Comparison of ENCODE assay signal across 7 mouse cellular contexts in the genomic region with DNA sequence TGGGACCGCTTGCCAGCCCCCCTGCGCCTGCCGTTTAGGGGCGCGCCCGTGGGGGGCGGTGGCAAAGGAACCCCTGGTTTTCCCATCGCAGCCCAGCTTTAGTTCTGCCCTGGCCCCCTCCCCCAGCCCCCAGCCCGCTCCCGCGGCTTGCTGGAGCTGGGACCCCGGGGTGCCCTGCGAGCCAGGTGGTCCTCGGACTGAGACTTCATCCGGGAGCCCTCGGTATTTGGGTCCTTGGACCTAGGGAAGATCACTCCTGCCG. TPM values are rescaled to one million over a fixed set of nuclear protein-coding genes. Genes with fewer than 3 reads are reported as not detected.
A peak's percentile ranks its signal among the peaks of the same experiment; 100 is the strongest.
DNase-seq lines count a peak whose midpoint lies in the region; ATAC-seq and TF ChIP-seq lines count a peak whose summit lies in the region.

No protein-coding gene starts in this region.

- no peaks in the 10 kb centered on the region for H3K9me3 ChIP-seq in liver, embryonic 12.5 days (replicated peaks)
- H3K9me3 ChIP-seq in liver, postnatal 0 days (ENCODE audit: low read length): no peaks in the 10 kb centered on the region
- no peaks in the 10 kb centered on the region for H3K9me3 ChIP-seq in forebrain, embryonic 12.5 days
- no peaks in the 10 kb centered on the region for H3K9me3 ChIP-seq in intestine, embryonic 16.5 days (ENCODE audit: control insufficient read depth, low read length)

- no peak overlapping the region for H3K9ac ChIP-seq in liver, embryonic 12.5 days
- H3K9ac ChIP-seq in liver, postnatal 0 days (replicated peaks): no peak overlapping the region
- peak overlapping the region; percentile 68 for H3K9ac ChIP-seq in forebrain, embryonic 12.5 days
- H3K9ac ChIP-seq in intestine, embryonic 16.5 days (ENCODE audit: low read depth, low read length): peak overlapping the region; percentile 31; the same call in 1 of the 2 replicates

- TF ChIP-seq CTCF in liver, postnatal 0 days (IDR thresholded peaks at IDR 0.05; ENCODE audit: low read depth): no peak
- TF ChIP-seq CTCF in olfactory bulb, adult 2 months (IDR thresholded peaks at IDR 0.05; ENCODE audit: insufficient read depth, low read depth, low read length): no peak

- peaks cover 84% of the 10 kb centered on the region for H3K27me3 ChIP-seq in liver, embryonic 12.5 days (replicated peaks)
- peaks cover 51% of the 10 kb centered on the region for H3K27me3 ChIP-seq in liver, postnatal 0 days (ENCODE audit: insufficient read depth, low read length)
- H3K27me3 ChIP-seq in forebrain, embryonic 12.5 days: peaks cover 57% of the 10 kb centered on the region
- peaks cover 43% of the 10 kb centered on the region for H3K27me3 ChIP-seq in intestine, embryonic 16.5 days (replicated peaks; ENCODE audit: control insufficient read depth, insufficient read depth, low read length)

- H3K4me2 ChIP-seq in liver, embryonic 12.5 days: peak overlapping the region; percentile 51
- no peak overlapping the region for H3K4me2 ChIP-seq in liver, postnatal 0 days (ENCODE audit: low read depth, low read length)
- H3K4me2 ChIP-seq in forebrain, embryonic 12.5 days: peak overlapping the region; percentile 70
- H3K4me2 ChIP-seq in intestine, embryonic 16.5 days (ENCODE audit: low read depth, low read length): peak overlapping the region; percentile 60

- ATAC-seq in liver, embryonic 12.5 days: no peak
- no peak for ATAC-seq in liver, postnatal 0 days
- ATAC-seq in forebrain, embryonic 12.5 days (ENCODE audit: low FRiP score): peak; percentile 42
- ATAC-seq in intestine, embryonic 16.5 days: no peak
- ATAC-seq in granulocyte monocyte progenitor cell, adult 5-6 weeks (replicated peaks; ENCODE audit: poor library complexity, severe bottlenecking): no peak

- 0 out of 2 replicates have a peak, but pooled peaks cover 7% of the 10 kb centered on the region for H3K4me1 ChIP-seq in liver, embryonic 12.5 days
- no peaks in the 10 kb centered on the region for H3K4me1 ChIP-seq in liver, postnatal 0 days (ENCODE audit: insufficient read depth)
- H3K4me1 ChIP-seq in forebrain, embryonic 12.5 days: peaks cover 48% of the 10 kb centered on the region
- H3K4me1 ChIP-seq in intestine, embryonic 16.5 days (ENCODE audit: control insufficient read depth, insufficient read depth, low read length): peaks cover 9% of the 10 kb centered on the region
- peaks cover 20% of the 10 kb centered on the region for H3K4me1 ChIP-seq in olfactory bulb, adult 2 months (ENCODE audit: control insufficient read depth, insufficient read depth, low read length)

- no peak for TF ChIP-seq EP300 in liver, postnatal 0 days (IDR thresholded peaks at IDR 0.05; ENCODE audit: low read depth)

- no peak for TF ChIP-seq POLR2A in olfactory bulb, adult 2 months (IDR thresholded peaks at IDR 0.05; ENCODE audit: insufficient read depth, low read depth, low read length)

- DNase-seq in liver, postnatal 0 days: no peak
- no peak for DNase-seq in thymus, adult 18-20 months

- H3K4me3 ChIP-seq in liver, embryonic 12.5 days: peak overlapping the region; percentile 27; the same call in 1 of the 2 replicates
- no peak overlapping the region for H3K4me3 ChIP-seq in liver, postnatal 0 days (ENCODE audit: low read depth, low read length)
- H3K4me3 ChIP-seq in forebrain, embryonic 12.5 days (replicated peaks): peak overlapping the region; percentile 55
- peak overlapping the region; percentile 45 for H3K4me3 ChIP-seq in intestine, embryonic 16.5 days (ENCODE audit: low read length)
- peak overlapping the region; percentile 92 for H3K4me3 ChIP-seq in olfactory bulb, adult 2 months (ENCODE audit: insufficient read depth, low read depth, low read length)

- WGBS in liver, embryonic 12.5 days (ENCODE audit: insufficient replicate concordance): 6% methylated on average over 16 of the region's 17 CpGs
- 7% methylated on average over 17 of the region's 17 CpGs for WGBS in liver, postnatal 0 days (ENCODE audit: insufficient replicate concordance)
- 2% methylated on average over 16 of the region's 17 CpGs for WGBS in forebrain, embryonic 12.5 days
- WGBS in intestine, embryonic 16.5 days: 2% methylated on average over 17 of the region's 17 CpGs
- WGBS in olfactory bulb, adult 2 months: 2% methylated on average over 17 of the region's 17 CpGs

- H3K27ac ChIP-seq in liver, embryonic 12.5 days: no peak overlapping the region
- H3K27ac ChIP-seq in liver, postnatal 0 days (ENCODE audit: low read depth): no peak overlapping the region
- H3K27ac ChIP-seq in forebrain, embryonic 12.5 days: peak overlapping the region; percentile 46; the same call in 1 of the 2 replicates
- no peak overlapping the region for H3K27ac ChIP-seq in intestine, embryonic 16.5 days (ENCODE audit: low read length)
- peak overlapping the region; percentile 88 for H3K27ac ChIP-seq in olfactory bulb, adult 2 months (ENCODE audit: insufficient read depth, low read depth, low read length)

- H3K36me3 ChIP-seq in liver, embryonic 12.5 days: no peaks in the 10 kb centered on the region
- no peaks in the 10 kb centered on the region for H3K36me3 ChIP-seq in liver, postnatal 0 days (replicated peaks; ENCODE audit: insufficient read depth, low read length)
- no peaks in the 10 kb centered on the region for H3K36me3 ChIP-seq in forebrain, embryonic 12.5 days (replicated peaks)
- H3K36me3 ChIP-seq in intestine, embryonic 16.5 days (ENCODE audit: control insufficient read depth, insufficient read depth, low read length): no peaks in the 10 kb centered on the region

RNA-seq across cellular contexts. Expression of gene Dscaml1, which starts 4.2 kb away (rescaled TPM):
- polyA plus RNA-seq in liver, embryonic 12.5 days (2016; fragmentation: Nextera tagmentation; extraction: Ambion mirVana): not detected in 2 replicates
- not detected in 2 replicates for polyA plus RNA-seq in liver, postnatal 0 days (2015; fragmentation: Nextera tagmentation; extraction: Ambion mirVana)
- 7.0 and 8.9 TPM in 2 replicates for polyA plus RNA-seq in forebrain, embryonic 12.5 days (2016; fragmentation: Nextera tagmentation; extraction: Ambion mirVana)
- 0.29 and 0.33 TPM in 2 replicates for polyA plus RNA-seq in intestine, embryonic 16.5 days (2015; fragmentation: Nextera tagmentation; extraction: Ambion mirVana)
- polyA plus RNA-seq in olfactory bulb, adult 2 months (2012; ENCODE audit: insufficient read depth, insufficient read length, low replicate concordance, missing spikeins): not detected in 2 replicates
- not detected in 2 replicates for total RNA-seq in granulocyte monocyte progenitor cell, adult 5-6 weeks (2014; fragmentation: Nextera tagmentation)
- not detected in 2 replicates for total RNA-seq in granulocyte monocyte progenitor cell, adult 5-6 weeks (2017)

RNA-seq across cellular contexts. Expression of gene Fxyd2, which starts 31.2 kb away (rescaled TPM):
- polyA plus RNA-seq in liver, embryonic 12.5 days (2016; fragmentation: Nextera tagmentation; extraction: Ambion mirVana): 1.2 and 1.5 TPM in 2 replicates
- 0.65 and 1.3 TPM in 2 replicates for polyA plus RNA-seq in liver, postnatal 0 days (2015; fragmentation: Nextera tagmentation; extraction: Ambion mirVana)
- 2.0 and 2.3 TPM in 2 replicates for polyA plus RNA-seq in forebrain, embryonic 12.5 days (2016; fragmentation: Nextera tagmentation; extraction: Ambion mirVana)
- polyA plus RNA-seq in intestine, embryonic 16.5 days (2015; fragmentation: Nextera tagmentation; extraction: Ambion mirVana): 2.2 and 3.1 TPM in 2 replicates
- polyA plus RNA-seq in olfactory bulb, adult 2 months (2012; ENCODE audit: insufficient read depth, insufficient read length, low replicate concordance, missing spikeins): not detected in 2 replicates
- total RNA-seq in granulocyte monocyte progenitor cell, adult 5-6 weeks (2014; fragmentation: Nextera tagmentation): not detected in 2 replicates
- total RNA-seq in granulocyte monocyte progenitor cell, adult 5-6 weeks (2017): 1.6 and 2.5 TPM in 2 replicates

Comparison
In these comparisons a context has a peak if more than half of its experiments do, and no peak if none do; other contexts are left out.
1. H3K27ac ChIP-seq: peak in forebrain, embryonic 12.5 days (single experiment) and olfactory bulb, adult 2 months (single experiment); none in liver, embryonic 12.5 days (single experiment), liver, postnatal 0 days (single experiment) and intestine, embryonic 16.5 days (single experiment).
2. H3K9ac ChIP-seq: peak in forebrain, embryonic 12.5 days (single experiment) and intestine, embryonic 16.5 days (single experiment); none in liver, embryonic 12.5 days (single experiment) and liver, postnatal 0 days (single experiment).